8 mouse cellular contexts compared by ENCODE assay signal in the genomic region with DNA sequence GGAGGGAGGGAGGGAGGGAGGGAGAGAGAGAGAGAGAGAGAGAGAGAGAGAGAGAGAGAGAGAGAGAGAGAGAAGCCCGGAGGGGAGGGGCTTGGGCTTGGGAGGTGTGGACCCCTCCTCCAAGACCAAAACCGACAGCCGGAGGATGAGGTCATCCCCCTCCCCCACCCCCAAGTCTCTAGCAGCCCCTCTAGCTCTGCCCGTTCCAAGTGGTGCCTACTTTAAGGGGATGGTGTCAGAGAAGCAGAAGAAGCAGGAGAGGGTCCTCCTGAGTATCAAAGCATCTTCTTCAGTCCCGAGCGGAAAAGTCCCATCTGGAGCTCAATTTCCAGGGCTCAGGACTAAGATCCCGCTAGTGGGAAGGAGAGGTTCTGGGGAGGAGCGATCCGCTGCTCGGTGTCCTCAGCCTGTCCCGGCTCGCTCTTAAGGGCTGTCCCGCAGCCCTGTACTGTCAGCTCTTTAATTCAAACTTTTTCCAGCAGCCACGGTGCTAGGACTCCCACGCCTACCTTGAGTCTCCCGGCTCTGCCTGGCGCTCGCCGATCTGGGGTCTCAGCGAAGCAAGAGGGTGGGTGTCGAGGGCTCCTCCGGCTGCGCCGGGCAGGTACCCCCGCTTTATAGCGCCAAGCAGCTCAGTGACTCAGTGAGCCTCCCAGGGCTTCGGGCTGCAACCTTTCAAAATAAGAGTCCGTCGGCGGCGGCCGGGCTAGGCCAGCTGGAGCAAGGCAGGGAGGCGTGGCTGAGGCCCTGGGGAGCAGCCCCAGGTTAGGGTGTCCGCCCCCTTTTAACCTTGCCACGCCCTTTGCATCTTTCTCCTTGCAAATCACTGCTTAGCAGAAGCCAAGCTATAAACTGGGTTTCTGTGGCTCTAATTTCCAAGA.
A peak's percentile ranks its signal among the peaks of the same experiment; 100 is the strongest.
DNase-seq lines count a peak whose midpoint lies in the region; ATAC-seq lines count a peak whose summit lies in the region.

No protein-coding gene starts in this region.

- H3K27ac ChIP-seq in intestine, embryonic 16.5 days (ENCODE audit: low read length): peak overlapping the region; percentile 97
- peak overlapping the region; percentile 30 for H3K27ac ChIP-seq in limb, embryonic 11.5 days (replicated peaks; ENCODE audit: low read depth, low read length)
- H3K27ac ChIP-seq in midbrain, embryonic 12.5 days (replicated peaks): peak overlapping the region; percentile 77

- H3K4me3 ChIP-seq in erythroblast, embryonic 14.5 days (replicated peaks): peak overlapping the region; percentile 55
- H3K4me3 ChIP-seq in intestine, embryonic 16.5 days (ENCODE audit: low read length): peak overlapping the region; percentile 85
- peak overlapping the region; percentile 48 for H3K4me3 ChIP-seq in limb, embryonic 11.5 days (ENCODE audit: low read depth, low read length)
- H3K4me3 ChIP-seq in midbrain, embryonic 12.5 days: peak overlapping the region; percentile 67

- H3K9ac ChIP-seq in intestine, embryonic 16.5 days (ENCODE audit: low read depth, low read length): peak overlapping the region; percentile 82
- peak overlapping the region; percentile 49 for H3K9ac ChIP-seq in limb, embryonic 11.5 days (ENCODE audit: low read length)
- H3K9ac ChIP-seq in midbrain, embryonic 12.5 days (replicated peaks): peak overlapping the region; percentile 74

- H3K27me3 ChIP-seq in erythroblast, embryonic 14.5 days (ENCODE audit: control insufficient read depth): peaks cover 17% of the 10 kb centered on the region
- H3K27me3 ChIP-seq in intestine, embryonic 16.5 days (replicated peaks; ENCODE audit: control insufficient read depth, insufficient read depth, low read length): no peaks in the 10 kb centered on the region
- no peaks in the 10 kb centered on the region for H3K27me3 ChIP-seq in limb, embryonic 11.5 days (ENCODE audit: control insufficient read depth, insufficient read depth, low read length)
- no peaks in the 10 kb centered on the region for H3K27me3 ChIP-seq in midbrain, embryonic 12.5 days

- H3K9me3 ChIP-seq in erythroblast, embryonic 14.5 days (ENCODE audit: control insufficient read depth, low read length): no peaks in the 10 kb centered on the region
- H3K9me3 ChIP-seq in intestine, embryonic 16.5 days (ENCODE audit: control insufficient read depth, low read length): no peaks in the 10 kb centered on the region
- H3K9me3 ChIP-seq in limb, embryonic 11.5 days (ENCODE audit: control insufficient read depth, low read length): no peaks in the 10 kb centered on the region
- H3K9me3 ChIP-seq in midbrain, embryonic 12.5 days: no peaks in the 10 kb centered on the region

- H3K4me1 ChIP-seq in erythroblast, embryonic 14.5 days (ENCODE audit: control insufficient read depth): peaks cover 4% of the 10 kb centered on the region; the same call in 1 of the 2 replicates
- H3K4me1 ChIP-seq in intestine, embryonic 16.5 days (ENCODE audit: control insufficient read depth, insufficient read depth, low read length): peaks cover 34% of the 10 kb centered on the region
- peaks cover 9% of the 10 kb centered on the region for H3K4me1 ChIP-seq in limb, embryonic 11.5 days (ENCODE audit: control insufficient read depth, insufficient read depth, low read length)
- peaks cover 36% of the 10 kb centered on the region for H3K4me1 ChIP-seq in midbrain, embryonic 12.5 days

- H3K36me3 ChIP-seq in erythroblast, embryonic 14.5 days (ENCODE audit: control insufficient read depth): no peaks in the 10 kb centered on the region
- no peaks in the 10 kb centered on the region for H3K36me3 ChIP-seq in intestine, embryonic 16.5 days (ENCODE audit: control insufficient read depth, insufficient read depth, low read length)
- H3K36me3 ChIP-seq in limb, embryonic 11.5 days (ENCODE audit: control insufficient read depth, insufficient read depth, low read length): no peaks in the 10 kb centered on the region
- no peaks in the 10 kb centered on the region for H3K36me3 ChIP-seq in midbrain, embryonic 12.5 days

- peak overlapping the region; percentile 68 for H3K4me2 ChIP-seq in intestine, embryonic 16.5 days (ENCODE audit: low read depth, low read length)
- peak overlapping the region; percentile 44 for H3K4me2 ChIP-seq in limb, embryonic 11.5 days (ENCODE audit: low read depth, severe bottlenecking)
- peak overlapping the region; percentile 77 for H3K4me2 ChIP-seq in midbrain, embryonic 12.5 days (replicated peaks)

- WGBS in intestine, embryonic 16.5 days: under 1% methylated on average over 35 of the region's 35 CpGs
- WGBS in limb, embryonic 11.5 days: under 1% methylated on average over 34 of the region's 35 CpGs
- under 1% methylated on average over 34 of the region's 35 CpGs for WGBS in midbrain, embryonic 12.5 days

- DNase-seq in embryo, embryonic 11 days: peak; percentile 93
- peak; percentile 95 for DNase-seq in limb, embryonic 11.5 days (ENCODE audit: low spot score)
- DNase-seq in spleen, postnatal 10 days (ENCODE audit: low spot score in 2 of 2): peak; percentile 20 to 63

- ATAC-seq in erythroblast, adult 5-6 weeks (replicated peaks; ENCODE audit: low FRiP score, poor library complexity, severe bottlenecking): no peak
- peak; percentile 89 for ATAC-seq in granulocyte monocyte progenitor cell, adult 5-6 weeks (replicated peaks; ENCODE audit: poor library complexity, severe bottlenecking)
- ATAC-seq in intestine, embryonic 16.5 days: peak; percentile 97
- ATAC-seq in limb, embryonic 11.5 days (ENCODE audit: insufficient number of reproducible peaks, low FRiP score, low TSS enrichment, low read depth): peak; percentile 89
- peak; percentile 91 for ATAC-seq in midbrain, embryonic 12.5 days (ENCODE audit: low FRiP score, low read depth)

Comparison
In these comparisons a context has a peak if more than half of its experiments do, and no peak if none do; other contexts are left out.
1. DNase-seq: peak in every context shown above with its lines; median percentile 95 in limb, embryonic 11.5 days; 93 in embryo, embryonic 11 days; 42 in spleen, postnatal 10 days.
2. H3K27ac ChIP-seq: peak in every context shown above with its lines; median percentile 97 in intestine, embryonic 16.5 days; 77 in midbrain, embryonic 12.5 days; 30 in limb, embryonic 11.5 days.